Mouse (Mus musculus) embryonic fibroblast, embryonic 13.5 days (primary cell): ENCODE results near the gene Kcnd1. TPM values are rescaled to one million over a fixed set of nuclear protein-coding genes. Genes with fewer than 3 reads are reported as not detected.
A peak's percentile ranks its signal among the peaks of the same experiment; 100 is the strongest.

ENCODE experiments used
- H3K27ac ChIP-seq: 2 replicates; pipeline ENCODE4 v1.5.1; 2012; ENCODE audit warnings: low read length, control low read depth, inconsistent platforms; ENCODE audit not compliant: insufficient read depth
- H3K4me1 ChIP-seq: 2 replicates; pipeline ENCODE4 v1.6.1; 2011; ENCODE audit warnings: low read length; ENCODE audit not compliant: control insufficient read depth, insufficient read depth
- H3K4me3 ChIP-seq: 2 replicates; pipeline ENCODE4 v1.5.1; 2011; ENCODE audit warnings: mild to moderate bottlenecking, control low read depth, low read length; ENCODE audit not compliant: insufficient read depth
- CTCF ChIP-seq: IDR thresholded peaks from 2 replicates; pipeline ENCODE4 v1.5.1; 2011; ENCODE audit warnings: mild to moderate bottlenecking, control low read depth, low read length, moderate library complexity, borderline replicate concordance; ENCODE audit not compliant: insufficient read depth
- POLR2A ChIP-seq: IDR thresholded peaks from 2 replicates; pipeline ENCODE4 v1.6.1; 2011; ENCODE audit warnings: low read depth, mild to moderate bottlenecking, control low read depth, low read length, moderate library complexity
- polyA plus RNA-seq: library from polyadenylated mRNA; stranded (reverse); fragments of >200 nt; gene quantifications from 2 replicates; pipeline ENCODE4 v1.2.4, GENCODE M21; 2011; ENCODE audit warnings: low read depth; ENCODE audit not compliant: missing spikeins, insufficient read length

The Kcnd1 gene
- polyA plus RNA-seq, 1 experiment: 5.7 TPM

DNA sequence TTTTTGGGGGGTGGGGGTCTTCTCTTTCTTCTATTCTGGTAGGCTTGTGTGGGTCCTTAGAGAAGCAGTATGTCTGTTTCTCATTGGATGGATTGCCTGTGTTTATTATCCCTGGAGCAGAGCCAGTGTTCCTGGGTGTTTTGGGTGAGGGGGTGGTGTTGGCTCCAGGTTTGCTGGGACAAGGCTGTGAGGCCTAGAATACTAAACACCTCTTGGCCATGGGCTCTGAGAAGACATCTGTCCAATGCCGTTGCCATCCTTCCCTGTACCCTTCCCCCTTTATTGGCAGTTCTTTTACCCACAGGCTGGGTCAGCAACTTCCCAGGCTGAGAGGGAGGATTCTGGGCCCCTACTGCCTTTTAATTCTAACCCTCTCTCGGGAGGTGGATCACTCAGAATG, 25.8 kb downstream of the Kcnd1 start:
- no peak overlapping the region for H3K27ac ChIP-seq
- H3K4me1 ChIP-seq: no peaks in the 10 kb centered on the region; the same call in 1 of the 2 replicates
- H3K4me3 ChIP-seq: no peak overlapping the region
- no peak for TF ChIP-seq CTCF
- no peak for TF ChIP-seq POLR2A

DNA sequence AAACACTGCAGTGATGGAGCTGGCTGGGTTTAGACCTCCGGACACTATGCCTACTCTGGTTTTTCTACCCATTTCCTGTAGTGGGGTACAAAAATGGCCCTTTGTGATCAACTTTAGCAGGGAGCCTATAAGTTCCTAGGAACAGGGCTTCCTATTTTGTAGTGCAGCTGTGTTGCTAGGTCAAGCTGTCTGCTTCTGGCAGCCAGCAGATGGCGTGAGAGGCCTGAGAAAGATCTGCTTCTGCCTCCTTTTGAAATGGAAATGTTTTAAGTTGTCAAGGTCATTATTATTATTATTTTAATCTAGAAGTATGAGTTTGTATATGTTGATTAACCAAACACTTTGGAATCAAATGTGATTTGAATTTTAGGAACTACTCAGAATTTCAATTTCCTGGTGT, 32.5 kb downstream of the Kcnd1 start:
- Histone ChIP-seq H3K27ac (no peak overlapping the region), H3K4me3 (no peak overlapping the region), H3K4me1 (no peaks in the 10 kb centered on the region)
- TF ChIP-seq CTCF (peak; percentile 38; the same call in 1 of the 2 replicates), POLR2A (no peak)

DNA sequence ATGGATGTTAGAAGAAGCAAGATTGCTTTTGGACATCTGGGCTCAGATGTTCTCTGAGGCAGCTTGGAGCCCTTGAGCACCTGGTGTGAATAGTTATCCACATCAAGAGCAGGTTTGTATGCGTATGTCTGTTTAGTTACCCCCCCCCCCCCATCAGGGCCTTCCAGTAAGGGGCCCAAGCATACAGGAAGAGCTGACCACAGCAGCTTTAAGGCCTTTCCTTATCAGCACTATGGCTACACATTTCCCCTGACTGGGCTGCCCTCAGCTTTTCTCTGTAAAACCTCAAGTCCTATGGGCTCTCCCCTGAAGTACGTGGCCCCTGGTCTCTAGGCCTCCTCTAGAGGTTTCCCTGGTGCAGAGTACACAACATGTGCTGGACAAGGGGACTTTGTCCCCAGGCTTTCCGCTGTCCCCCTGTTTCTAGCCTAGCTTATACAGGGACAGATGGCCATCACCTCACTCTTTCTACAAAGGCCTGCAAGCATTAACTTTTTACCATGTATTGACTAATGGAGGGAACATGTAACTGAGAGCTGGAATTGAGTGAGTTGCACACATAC, 37.2 kb downstream of the Kcnd1 start:
- H3K4me1 ChIP-seq: no peaks in the 10 kb centered on the region
- H3K4me3 ChIP-seq: no peak overlapping the region
- no peak overlapping the region for H3K27ac ChIP-seq
- TF ChIP-seq POLR2A (no peak), CTCF (no peak)

DNA sequence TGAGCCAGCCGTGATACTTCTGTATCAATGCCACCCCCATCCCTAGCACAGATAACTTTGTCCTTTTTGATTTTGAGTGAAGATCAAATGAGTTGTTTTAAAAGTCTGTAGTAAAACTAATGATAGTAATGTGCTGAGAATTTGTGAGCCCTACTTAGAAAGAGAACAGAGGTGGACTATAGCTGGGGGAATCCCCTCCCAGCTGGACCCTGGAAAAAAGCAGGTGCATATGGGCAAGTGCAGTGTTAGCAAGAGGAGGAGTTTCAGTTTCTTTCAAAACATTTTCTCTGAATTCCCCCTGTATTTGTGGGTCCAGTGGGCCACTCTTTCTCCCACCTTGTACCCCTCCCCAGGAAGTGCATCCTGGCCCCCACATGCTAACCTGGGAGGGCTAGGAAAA, 41.1 kb downstream of the Kcnd1 start:
- Histone ChIP-seq H3K27ac (no peak overlapping the region), H3K4me3 (no peak overlapping the region)
- TF ChIP-seq POLR2A (no peak), CTCF (no peak)

DNA sequence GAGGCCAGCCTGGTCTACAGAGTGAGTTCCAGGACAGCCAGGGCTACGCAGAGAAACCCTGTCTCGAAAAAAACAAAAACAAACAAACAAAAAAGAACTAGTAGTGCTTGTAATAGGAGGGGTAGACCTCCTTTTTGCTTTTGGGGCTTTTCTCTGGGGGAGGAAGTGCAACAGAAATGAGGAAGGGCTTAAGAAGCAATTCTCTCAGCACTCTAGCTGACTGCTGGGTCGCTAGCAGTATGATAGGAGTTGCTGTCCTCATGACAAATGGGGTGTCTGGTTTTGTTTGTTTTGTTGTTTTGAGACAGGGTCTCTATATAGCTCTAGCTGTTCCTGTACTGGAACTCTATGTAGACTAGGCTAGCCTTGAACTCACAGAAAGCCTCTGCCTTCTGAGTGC, 42.5 kb downstream of the Kcnd1 start:
- Histone ChIP-seq H3K27ac (no peak overlapping the region), H3K4me1 (no peaks in the 10 kb centered on the region), H3K4me3 (no peak overlapping the region)
- TF ChIP-seq CTCF (no peak), POLR2A (no peak)

More for the DNA sequence above, 41.1 kb downstream of the Kcnd1 start:
- no peaks in the 10 kb centered on the region for H3K4me1 ChIP-seq

DNA sequence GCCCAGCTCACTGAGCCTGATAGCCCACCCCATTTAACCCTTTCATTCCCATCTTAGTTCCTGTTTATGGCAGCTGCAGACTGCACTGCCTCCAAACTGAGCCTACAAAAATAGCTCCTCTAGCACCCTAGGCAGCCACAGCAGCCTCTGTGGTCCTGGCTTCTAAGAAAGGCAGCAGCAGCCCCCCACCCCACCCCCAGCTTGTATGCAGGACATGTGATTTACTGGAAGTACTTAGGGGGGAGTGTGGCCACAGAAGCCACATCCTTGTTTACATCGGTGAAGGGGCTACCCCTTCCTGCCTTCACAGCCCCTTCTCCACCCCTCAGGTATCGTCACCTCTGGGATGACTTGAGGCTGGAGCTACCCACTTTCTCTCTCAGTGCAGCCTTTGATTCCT, 43.3 kb downstream of the Kcnd1 start:
- no peak for TF ChIP-seq POLR2A
- TF ChIP-seq CTCF: no peak
- Histone ChIP-seq H3K27ac (no peak overlapping the region), H3K4me1 (no peaks in the 10 kb centered on the region), H3K4me3 (no peak overlapping the region)

DNA sequence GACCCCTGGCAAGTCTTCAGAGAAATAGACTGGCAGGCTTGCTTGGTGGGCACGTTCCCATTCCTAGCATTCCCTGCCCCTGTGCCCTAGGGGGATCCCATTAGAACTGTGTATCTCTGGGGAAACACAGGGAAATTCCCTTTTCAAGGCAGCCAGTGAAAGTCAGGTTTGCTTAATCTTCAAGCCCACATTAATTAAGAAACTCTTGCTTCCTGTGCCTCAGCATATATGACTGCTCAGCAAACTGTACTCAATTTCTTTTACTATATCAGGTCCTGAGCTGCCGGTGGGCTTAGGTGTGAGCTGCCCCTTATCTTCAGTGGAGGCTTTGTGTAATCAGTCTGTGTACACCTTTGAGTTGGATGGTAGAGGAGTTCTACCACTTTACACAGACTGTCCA, 43.7 kb downstream of the Kcnd1 start:
- H3K4me1 ChIP-seq: no peaks in the 10 kb centered on the region
- TF ChIP-seq CTCF (no peak), POLR2A (no peak)
- H3K4me3 ChIP-seq: no peak overlapping the region
- no peak overlapping the region for H3K27ac ChIP-seq

DNA sequence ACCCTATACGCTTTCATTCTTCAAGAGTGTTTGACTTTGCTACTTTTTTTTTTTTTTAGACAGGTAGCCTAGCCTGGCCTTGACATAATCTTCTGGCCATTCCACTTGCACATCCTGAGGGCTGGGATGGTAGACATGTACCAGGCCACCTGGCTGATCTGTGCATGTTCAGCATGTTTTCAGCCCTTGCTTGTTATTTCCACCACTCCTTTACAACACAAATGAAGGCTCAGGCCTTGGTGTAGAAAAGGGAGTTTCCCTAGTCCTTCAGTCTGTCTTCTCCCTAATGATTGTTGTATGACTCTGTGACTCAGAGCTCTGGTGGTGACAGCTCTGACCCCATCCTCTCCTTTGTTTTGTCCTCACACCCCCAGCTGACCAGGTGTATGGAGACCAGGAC, 45.1 kb downstream of the Kcnd1 start:
- TF ChIP-seq POLR2A (no peak), CTCF (no peak)
- Histone ChIP-seq H3K27ac (no peak overlapping the region), H3K4me3 (no peak overlapping the region), H3K4me1 (no peaks in the 10 kb centered on the region)

DNA sequence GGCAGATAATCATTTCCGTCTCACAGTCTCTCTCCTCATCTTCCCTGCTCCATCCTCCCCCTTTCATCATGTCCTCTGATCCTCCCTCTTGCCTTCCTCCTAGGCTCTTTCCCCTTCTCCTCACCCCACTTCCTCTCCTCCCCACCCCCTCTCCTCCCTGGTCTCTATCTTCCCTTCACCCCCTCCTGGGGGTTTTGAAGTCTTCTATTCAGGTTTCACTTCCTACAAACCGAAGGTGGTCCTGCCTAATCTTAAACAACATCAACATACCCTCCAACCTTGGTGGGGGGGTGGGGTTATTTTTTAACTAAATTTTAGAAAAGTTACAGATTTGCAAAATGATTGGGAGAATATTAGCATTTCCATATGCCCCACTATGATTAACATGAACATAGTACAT, 46.4 kb downstream of the Kcnd1 start:
- Histone ChIP-seq H3K4me1 (no peaks in the 10 kb centered on the region), H3K27ac (no peak overlapping the region), H3K4me3 (no peak overlapping the region)
- TF ChIP-seq POLR2A (no peak), CTCF (no peak)

DNA sequence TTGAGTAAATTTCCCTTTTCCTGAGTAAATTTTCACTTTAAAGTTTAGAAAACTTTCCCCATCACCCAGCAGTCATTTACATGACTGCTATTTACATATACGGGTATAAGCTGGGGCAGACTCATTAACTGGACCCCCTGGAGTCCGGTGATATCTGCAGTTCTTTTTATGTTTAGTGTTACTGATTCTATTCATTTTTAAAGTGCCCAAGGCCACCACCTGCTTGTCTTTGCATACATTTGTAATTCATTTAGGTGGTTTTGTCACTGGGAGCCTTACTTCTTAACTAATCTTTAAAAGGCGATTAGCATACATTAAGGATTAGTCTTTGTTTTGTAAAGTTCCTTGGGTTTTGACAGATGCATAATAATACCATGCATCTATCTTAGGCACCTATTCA, 47.7 kb downstream of the Kcnd1 start:
- no peak overlapping the region for H3K27ac ChIP-seq
- no peak overlapping the region for H3K4me3 ChIP-seq
- H3K4me1 ChIP-seq: no peaks in the 10 kb centered on the region
- TF ChIP-seq CTCF (no peak), POLR2A (no peak)
